Mouse (Mus musculus): ENCODE measurements around the gene Mup18.
A peak's percentile ranks its signal among the peaks of the same experiment; 100 is the strongest.
"Not testable (repeated sequence)": the region's sequence is repeated elsewhere in the genome, so short reads cannot be mapped to it uniquely, and the experiment has no call there.

Mup18 gene

GRCm38 (mm10) chr4:61674036-61674435, at the start of gene Mup18:
Gene Mup18 (minus strand): TSS chr4:61674136.
- DNase-seq (ENCODE audit: low spot score in 2 of 2), result not testable (repeated sequence)

- DNase-seq (ENCODE audit: low spot score in 2 of 2), result peak in 1 of 2 experiments; percentile 4
These were observed 40.4 kb upstream of the Mup18 start for GRCm38 (mm10) chr4:61714296-61714695.
